Mouse (Mus musculus) kidney, adult 2 months (tissue): ENCODE data around the gene Pdlim5. TPM values are rescaled to one million over a fixed set of nuclear protein-coding genes. Genes with fewer than 3 reads are reported as not detected.
A peak's percentile ranks its signal among the peaks of the same experiment; 100 is the strongest.
"Not testable (repeated sequence)": the region's sequence is repeated elsewhere in the genome, so short reads cannot be mapped to it uniquely, and the experiment has no call there.

ENCODE experiments used
- DNase-seq: peaks from one replicate; pipeline ENCODE4 v3.0.0; 2021
- H3K27ac ChIP-seq: fragments of 200-500 bp; 2 replicates; pipeline ENCODE4 v1.5.1; 2012; ENCODE audit warnings: low read depth, low read length, control low read depth, inconsistent platforms; ENCODE audit not compliant: insufficient read depth
- H3K27me3 ChIP-seq: fragments of 200-500 bp; replicated peaks from 2 replicates; pipeline ENCODE4 v1.6.1; 2012; ENCODE audit warnings: mild to moderate bottlenecking, moderate library complexity, low read length, inconsistent platforms; ENCODE audit not compliant: control insufficient read depth, insufficient read depth
- H3K36me3 ChIP-seq: fragments of 200-500 bp; 2 replicates; pipeline ENCODE4 v1.6.1; 2012; ENCODE audit warnings: mild to moderate bottlenecking, moderate library complexity, low read length, inconsistent platforms; ENCODE audit not compliant: control insufficient read depth, insufficient read depth
- H3K4me1 ChIP-seq: fragments of 200-500 bp; 2 replicates; pipeline ENCODE4 v1.6.1; 2011; ENCODE audit warnings: low read length; ENCODE audit not compliant: control insufficient read depth, insufficient read depth
- H3K4me3 ChIP-seq: fragments of 200-500 bp; 2 replicates; pipeline ENCODE4 v1.5.1; 2011; ENCODE audit warnings: mild to moderate bottlenecking, low read depth, low read length, control low read depth; ENCODE audit not compliant: insufficient read depth
- CTCF ChIP-seq: fragments of 200-500 bp; conservative IDR thresholded peaks from 2 replicates; pipeline ENCODE4 v1.5.1; 2011; ENCODE audit warnings: low read depth, mild to moderate bottlenecking, control low read depth, low read length, moderate library complexity, mixed read lengths; ENCODE audit not compliant: insufficient read depth, insufficient read length
- POLR2A ChIP-seq: fragments of 200-500 bp; IDR thresholded peaks from one replicate; pipeline ENCODE4 v1.6.1; 2011; ENCODE audit warnings: low read depth, low read length, control low read depth
- WGBS: fragments of 180-500 bp; shearing (Covaris S2); methylation state at CpG from one replicate; pipeline ENCODE4 v1.1.7; 2018; 5-methylcytosine and 5-hydroxymethylcytosine counted together
- polyA plus RNA-seq: library from polyadenylated mRNA; depleted of rRNA; stranded (reverse); fragments of >200 nt; gene quantifications from 2 replicates; pipeline ENCODE4 v1.2.3, GENCODE M21; 2012; rRNA removed

Gene Pdlim5
- 62.6 and 64.5 TPM in 2 replicates for polyA plus RNA-seq

- WGBS = under 1% methylated on average over 45 of the region's 46 CpGs
- TF ChIP-seq CTCF (no peak), POLR2A (peak; percentile 89)
Observed at GRCm38 (mm10) chr3:142395520-142396193, at the start of gene Pdlim5. TSS of gene Pdlim5 (minus strand) at chr3:142395696.

DNA sequence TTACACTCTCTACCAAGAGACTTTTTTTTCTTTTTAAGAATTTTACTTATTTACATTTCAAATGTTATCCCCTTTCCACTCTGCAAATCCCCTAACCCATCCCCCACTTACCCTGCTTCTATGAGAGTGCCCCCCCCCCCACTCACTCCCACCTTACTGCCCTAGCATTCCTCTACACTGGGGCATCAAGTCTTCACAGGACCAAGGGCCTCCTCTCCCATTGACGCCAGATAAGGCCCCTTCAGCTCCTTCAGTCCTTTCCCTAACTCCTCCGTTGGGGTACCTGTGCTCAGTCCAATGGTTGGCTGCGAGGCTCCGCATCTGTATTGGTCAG is 48.2 kb upstream of the Pdlim5 start:
- H3K27ac ChIP-seq = no peak overlapping the region
- 67% methylated on average over 4 of the region's 4 CpGs for WGBS
- no peaks in the 10 kb centered on the region for H3K27me3 ChIP-seq
- H3K36me3 ChIP-seq = no peaks in the 10 kb centered on the region
- no peak for DNase-seq
- H3K4me1 ChIP-seq = peaks cover 3% of the 10 kb centered on the region; the same call in 1 of the 2 replicates
- no peak overlapping the region for H3K4me3 ChIP-seq
- TF ChIP-seq CTCF = no peak

More at GRCm38 (mm10) chr3:142395520-142396193, at the start of gene Pdlim5:
- DNase-seq = peak; percentile 97
- H3K27ac ChIP-seq = peak within 1 kb of the TSS; percentile 91
- peak within 1 kb of the TSS; percentile 81 for H3K4me3 ChIP-seq
- H3K36me3 ChIP-seq = no peaks in the 10 kb centered on the region
- H3K27me3 ChIP-seq = no peaks in the 10 kb centered on the region; the same call in 1 of the 2 replicates
- H3K4me1 ChIP-seq = peaks cover 9% of the 10 kb centered on the region; the same call in 1 of the 2 replicates

GRCm38 (mm10) chr3:142443006-142443709 is 47.7 kb upstream of the Pdlim5 start:
- H3K27me3 ChIP-seq = no peaks in the 10 kb centered on the region
- DNase-seq = peak; percentile 94
- 8% methylated on average over 12 of the region's 12 CpGs for WGBS
- no peaks in the 10 kb centered on the region for H3K36me3 ChIP-seq
- H3K4me3 ChIP-seq = peak overlapping the region; percentile 14; the same call in 1 of the 2 replicates
- TF ChIP-seq CTCF = peak; percentile 90
- no peak for TF ChIP-seq POLR2A
- peaks cover 3% of the 10 kb centered on the region; the same call in 1 of the 2 replicates for H3K4me1 ChIP-seq
- H3K27ac ChIP-seq = no peak overlapping the region

DNA sequence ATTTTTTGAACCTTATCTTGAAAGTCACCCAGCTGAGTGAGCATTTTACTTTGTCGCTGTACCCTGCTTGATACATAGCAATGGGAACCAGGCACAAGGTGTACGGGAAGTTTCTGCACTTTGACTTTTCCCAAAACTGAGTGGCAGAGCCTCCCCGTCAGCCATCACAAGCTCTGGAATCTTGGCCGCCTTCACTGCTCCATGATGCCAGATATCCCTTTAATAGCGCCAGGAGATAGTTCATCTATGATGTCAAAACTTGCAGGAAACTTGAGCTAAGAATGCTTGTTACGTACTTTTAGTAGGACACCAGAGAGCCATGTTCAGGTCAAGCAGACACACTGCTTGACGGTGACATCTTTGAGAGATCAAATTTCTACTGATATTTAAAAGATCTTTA is 46.7 kb upstream of the Pdlim5 start:
- no peaks in the 10 kb centered on the region for H3K36me3 ChIP-seq
- no peak overlapping the region for H3K27ac ChIP-seq
- no peak for TF ChIP-seq POLR2A
- TF ChIP-seq CTCF = no peak
- no peak for DNase-seq
- WGBS = 82% methylated on average over 7 of the region's 7 CpGs
- H3K27me3 ChIP-seq = no peaks in the 10 kb centered on the region
- H3K4me1 ChIP-seq = peaks cover 3% of the 10 kb centered on the region; the same call in 1 of the 2 replicates
- H3K4me3 ChIP-seq = no peak overlapping the region

DNA sequence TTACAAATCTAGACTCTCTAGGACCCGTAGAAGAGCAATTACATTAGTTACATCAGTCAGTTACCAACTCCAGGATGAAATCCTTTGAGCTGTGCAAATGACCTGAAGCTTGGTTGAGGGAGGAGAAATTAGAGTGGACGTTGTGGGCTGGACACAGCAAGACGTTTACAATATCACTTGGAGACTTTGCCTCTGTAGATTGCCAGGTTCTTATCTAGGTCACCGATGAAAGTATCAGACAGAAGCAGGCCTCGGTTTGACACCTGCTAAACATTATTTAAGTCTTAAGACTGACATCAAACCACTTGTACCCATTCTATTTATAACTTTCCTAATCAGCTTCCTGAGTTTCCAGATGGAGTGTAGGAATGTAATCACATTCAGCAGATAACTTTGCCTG is 45.6 kb upstream of the Pdlim5 start:
- no peak overlapping the region for H3K27ac ChIP-seq
- no peaks in the 10 kb centered on the region for H3K36me3 ChIP-seq
- no peaks in the 10 kb centered on the region for H3K27me3 ChIP-seq
- no peak for DNase-seq
- H3K4me3 ChIP-seq = no peak overlapping the region
- TF ChIP-seq CTCF = no peak
- TF ChIP-seq POLR2A = no peak
- 76% methylated on average over 5 of the region's 5 CpGs for WGBS
- H3K4me1 ChIP-seq = peaks cover 3% of the 10 kb centered on the region; the same call in 1 of the 2 replicates

DNA sequence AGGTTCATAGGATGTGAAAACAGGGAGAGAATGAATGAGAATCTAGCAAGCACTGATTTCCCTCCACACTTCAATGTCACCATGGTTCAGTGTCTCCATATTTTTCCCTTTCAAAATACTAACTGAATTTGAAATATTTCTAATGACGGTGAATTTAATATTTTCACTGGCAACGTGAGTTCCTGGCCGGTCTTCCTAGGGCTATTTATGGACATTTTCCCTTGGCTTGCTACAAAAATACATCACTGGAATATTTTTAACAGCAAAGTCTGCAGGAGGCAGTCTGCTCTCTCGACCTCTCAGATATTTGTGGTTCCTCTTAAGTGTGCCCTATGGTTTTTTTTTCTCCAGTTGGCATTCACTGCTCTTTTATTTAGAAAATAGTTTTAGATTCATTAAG is 44.7 kb upstream of the Pdlim5 start:
- Histone ChIP-seq H3K4me1 (peaks cover 3% of the 10 kb centered on the region; the same call in 1 of the 2 replicates), H3K27me3 (no peaks in the 10 kb centered on the region), H3K4me3 (no peak overlapping the region), H3K27ac (no peak overlapping the region), H3K36me3 (no peaks in the 10 kb centered on the region)
- 43% methylated on average over 4 of the region's 4 CpGs for WGBS
- TF ChIP-seq CTCF (no peak), POLR2A (no peak)
- peak; percentile 47 for DNase-seq

GRCm38 (mm10) chr3:142439591-142440093 is 44.1 kb upstream of the Pdlim5 start:
- 0 out of 2 replicates have a peak overlapping the region, but pooled peaks have one; percentile 5 for H3K4me3 ChIP-seq
- peak overlapping the region; percentile 39; the same call in 1 of the 2 replicates for H3K27ac ChIP-seq
- no peak for TF ChIP-seq POLR2A
- TF ChIP-seq CTCF = no peak

GRCm38 (mm10) chr3:142438630-142439029 is 43.1 kb upstream of the Pdlim5 start:
- H3K4me1 ChIP-seq, H3K27ac ChIP-seq, H3K4me3 ChIP-seq, H3K27me3 ChIP-seq, DNase-seq, H3K36me3 ChIP-seq: not testable (repeated sequence)
- WGBS = 95% methylated on average over 8 of the region's 8 CpGs

More at GRCm38 (mm10) chr3:142439591-142440093, 44.1 kb upstream of the Pdlim5 start:
- H3K4me1 ChIP-seq = peaks cover 3% of the 10 kb centered on the region; the same call in 1 of the 2 replicates
- H3K27me3 ChIP-seq = no peaks in the 10 kb centered on the region
- no peaks in the 10 kb centered on the region for H3K36me3 ChIP-seq
- WGBS = 10% methylated on average over 7 of the region's 7 CpGs
- DNase-seq = peak; percentile 81
